Mouse (Mus musculus) intestine, postnatal 0 days (tissue): ENCODE data around the gene Pip4p1. TPM values are rescaled to one million over a fixed set of nuclear protein-coding genes. Genes with fewer than 3 reads are reported as not detected.
"Not testable (repeated sequence)": the region's sequence is repeated elsewhere in the genome, so short reads cannot be mapped to it uniquely, and the experiment has no call there.

ENCODE experiments used
- ATAC-seq: fragments of 200-750 bp; cut with Nextera tagmentation; 2 replicates; pipeline ENCODE4 v1.8.0; 2017; ENCODE audit warnings: mild to moderate bottlenecking, moderate TSS enrichment, moderate library complexity
- H3K27ac ChIP-seq: fragments of 300-500 bp; sonication (generic); 2 replicates; pipeline ENCODE4 v1.5.1; 2014; ENCODE audit warnings: mild to moderate bottlenecking, low read depth, low read length, moderate library complexity
- H3K27me3 ChIP-seq: fragments of 300-500 bp; sonication (generic); replicated peaks from 2 replicates; pipeline ENCODE4 v1.6.1; 2014; ENCODE audit warnings: low read length, mixed read lengths; ENCODE audit not compliant: control insufficient read depth, insufficient read depth
- H3K36me3 ChIP-seq: fragments of 300-500 bp; sonication (generic); 2 replicates; pipeline ENCODE4 v1.6.1; 2014; ENCODE audit warnings: mild to moderate bottlenecking, moderate library complexity; ENCODE audit not compliant: control insufficient read depth, insufficient read depth
- H3K4me1 ChIP-seq: fragments of 300-500 bp; sonication (generic); replicated peaks from 2 replicates; pipeline ENCODE4 v1.6.1; 2014; ENCODE audit warnings: antibody characterized with exemption, low read length, mixed read lengths; ENCODE audit not compliant: control insufficient read depth, insufficient read depth
- H3K4me2 ChIP-seq: fragments of 300-500 bp; sonication (generic); replicated peaks from 2 replicates; pipeline ENCODE4 v1.6.1; 2014; ENCODE audit warnings: low read depth, mild to moderate bottlenecking, moderate library complexity
- H3K4me3 ChIP-seq: fragments of 300-500 bp; sonication (generic); 2 replicates; pipeline ENCODE4 v1.5.1; 2014; ENCODE audit warnings: low read depth, low read length
- H3K9ac ChIP-seq: fragments of 300-500 bp; sonication (generic); 2 replicates; pipeline ENCODE4 v1.6.1; 2014; ENCODE audit warnings: mild to moderate bottlenecking, low read depth, low read length
- H3K9me3 ChIP-seq: fragments of 300-500 bp; sonication (generic); 2 replicates; pipeline ENCODE4 v1.6.1; 2016; ENCODE audit warnings: mixed run types; ENCODE audit not compliant: control insufficient read depth
- CTCF ChIP-seq: sonication (generic); IDR thresholded peaks from 2 replicates; pipeline ENCODE4 v1.5.1; 2016; ENCODE audit warnings: low read depth, mild to moderate bottlenecking, control low read depth, antibody characterized with exemption, moderate library complexity
- WGBS: fragments of 180-500 bp; shearing (Covaris S2); extraction: QIAGEN DNeasy Blood & Tissue Kit; methylation state at CpG from one replicate; pipeline ENCODE4 v1.1.7; 2014; 5-methylcytosine and 5-hydroxymethylcytosine counted together
- polyA plus RNA-seq: library from polyadenylated mRNA; unstranded; fragments of >200 nt; fragmentation: Nextera tagmentation; extraction: Ambion mirVana; gene quantifications from 2 replicates; pipeline ENCODE4 v1.2.1, GENCODE M21; 2015

The Pip4p1 gene
- polyA plus RNA-seq, 1 experiment from 2014 or later = 51.2 TPM

- Histone ChIP-seq H3K27ac (no peak overlapping the region), H3K4me2 (no peak overlapping the region), H3K4me3 (no peak overlapping the region), H3K4me1 (no peaks in the 10 kb centered on the region), H3K36me3 (no peaks in the 10 kb centered on the region), H3K9ac (no peak overlapping the region; the same call in 1 of the 2 replicates), H3K9me3 (no peaks in the 10 kb centered on the region), H3K27me3 (no peaks in the 10 kb centered on the region)
- TF ChIP-seq CTCF = no peak
- 52% methylated on average over 1 of the region's 1 CpGs for WGBS
- ATAC-seq = no peak
Measured at GRCm38 (mm10) chr14:50970822-50971221, 40.2 kb upstream of the Pip4p1 start.

GRCm38 (mm10) chr14:50969558-50970544, 39.2 kb upstream of the Pip4p1 start:
- Histone ChIP-seq H3K27ac (no peak overlapping the region), H3K4me1 (no peaks in the 10 kb centered on the region), H3K36me3 (no peaks in the 10 kb centered on the region), H3K4me2 (no peak overlapping the region), H3K9me3 (no peaks in the 10 kb centered on the region), H3K27me3 (no peaks in the 10 kb centered on the region), H3K4me3 (no peak overlapping the region), H3K9ac (no peak overlapping the region)
- TF ChIP-seq CTCF = no peak
- ATAC-seq = no peak
- 56% methylated on average over 12 of the region's 12 CpGs for WGBS

- Histone ChIP-seq H3K27me3 (no peaks in the 10 kb centered on the region), H3K9ac (no peak overlapping the region), H3K4me3 (no peak overlapping the region), H3K4me1 (no peaks in the 10 kb centered on the region), H3K9me3 (no peaks in the 10 kb centered on the region), H3K4me2 (no peak overlapping the region), H3K36me3 (no peaks in the 10 kb centered on the region), H3K27ac (no peak overlapping the region)
- no peak for TF ChIP-seq CTCF
- WGBS = 33% methylated on average over 1 of the region's 1 CpGs
- ATAC-seq = no peak
Measured at GRCm38 (mm10) chr14:50969041-50969440, 38.4 kb upstream of the Pip4p1 start.

GRCm38 (mm10) chr14:50968216-50968980, 37.7 kb upstream of the Pip4p1 start:
- WGBS = 78% methylated on average over 5 of the region's 5 CpGs
- Histone ChIP-seq H3K9ac (no peak overlapping the region), H3K9me3 (no peaks in the 10 kb centered on the region), H3K4me2 (no peak overlapping the region), H3K4me1 (no peaks in the 10 kb centered on the region), H3K36me3 (no peaks in the 10 kb centered on the region), H3K27ac (no peak overlapping the region), H3K4me3 (no peak overlapping the region), H3K27me3 (no peaks in the 10 kb centered on the region)
- ATAC-seq = no peak
- TF ChIP-seq CTCF = no peak

- not testable (repeated sequence) for H3K36me3 ChIP-seq, H3K27ac ChIP-seq, H3K4me3 ChIP-seq, H3K9me3 ChIP-seq, H3K4me2 ChIP-seq, H3K27me3 ChIP-seq, H3K4me1 ChIP-seq, ATAC-seq, H3K9ac ChIP-seq
- 86% methylated on average over 5 of the region's 5 CpGs for WGBS
Measured at GRCm38 (mm10) chr14:50958289-50958995, 27.8 kb upstream of the Pip4p1 start.

GRCm38 (mm10) chr14:50957146-50957545, 26.5 kb upstream of the Pip4p1 start:
- H3K27me3 ChIP-seq, H3K9ac ChIP-seq, H3K4me3 ChIP-seq, H3K4me1 ChIP-seq, H3K36me3 ChIP-seq, H3K9me3 ChIP-seq: not testable (repeated sequence)
- Histone ChIP-seq H3K4me2 (peak overlapping the region; percentile 55), H3K27ac (peak overlapping the region; percentile 64; the same call in 1 of the 2 replicates)
- WGBS = 32% methylated on average over 3 of the region's 3 CpGs
- ATAC-seq = peak; percentile 56; the same call in 1 of the 2 replicates

GRCm38 (mm10) chr14:50956724-50957123, 26.1 kb upstream of the Pip4p1 start:
- Histone ChIP-seq H3K4me2 (peak overlapping the region; percentile 55), H3K4me3 (peak overlapping the region; percentile 24; the same call in 1 of the 2 replicates), H3K27ac (peak overlapping the region; percentile 64; the same call in 1 of the 2 replicates)
- H3K9ac ChIP-seq, H3K4me1 ChIP-seq, ATAC-seq, H3K27me3 ChIP-seq, H3K36me3 ChIP-seq, H3K9me3 ChIP-seq: not testable (repeated sequence)
- WGBS = 72% methylated on average over 6 of the region's 6 CpGs
